Mouse (Mus musculus) hindbrain, embryonic 11.5 days (tissue): ENCODE data around the gene Lhx1. TPM values are rescaled to one million over a fixed set of nuclear protein-coding genes. Genes with fewer than 3 reads are reported as not detected.
A peak's percentile ranks its signal among the peaks of the same experiment; 100 is the strongest.

Source experiments
- ATAC-seq: fragments of 200-750 bp; cut with Nextera tagmentation; 2 replicates; pipeline ENCODE4 v1.8.0; 2017; ENCODE audit warnings: mild to moderate bottlenecking, moderate TSS enrichment, moderate library complexity; ENCODE audit not compliant: low FRiP score
- DNase-seq: peaks from one replicate; pipeline ENCODE4 v3.0.0-alpha.2; 2015; ENCODE audit warnings: low spot score
- H3K27ac ChIP-seq: fragments of 300-500 bp; sonication (generic); 2 replicates; pipeline ENCODE4 v1.5.1; 2014; ENCODE audit warnings: mild to moderate bottlenecking, low read depth, low read length
- H3K27me3 ChIP-seq: fragments of 300-500 bp; sonication (generic); 2 replicates; pipeline ENCODE4 v1.6.1; 2014; ENCODE audit warnings: mild to moderate bottlenecking, low read length, moderate library complexity, mixed read lengths; ENCODE audit not compliant: control insufficient read depth, insufficient read depth
- H3K36me3 ChIP-seq: fragments of 300-500 bp; sonication (generic); 2 replicates; pipeline ENCODE4 v1.6.1; 2014; ENCODE audit warnings: mild to moderate bottlenecking, low read length, moderate library complexity, mixed read lengths; ENCODE audit not compliant: control insufficient read depth, insufficient read depth
- H3K4me1 ChIP-seq: fragments of 300-500 bp; sonication (generic); replicated peaks from 2 replicates; pipeline ENCODE4 v1.6.1; 2014; ENCODE audit warnings: low read length, mixed read lengths; ENCODE audit not compliant: control insufficient read depth, insufficient read depth
- H3K4me2 ChIP-seq: fragments of 300-500 bp; sonication (generic); replicated peaks from 2 replicates; pipeline ENCODE4 v1.6.1; 2014; ENCODE audit warnings: mild to moderate bottlenecking, low read depth, low read length
- H3K4me3 ChIP-seq: fragments of 300-500 bp; sonication (generic); 2 replicates; pipeline ENCODE4 v1.5.1; 2014; ENCODE audit warnings: low read depth, low read length
- H3K9ac ChIP-seq: fragments of 300-500 bp; sonication (generic); 2 replicates; pipeline ENCODE4 v1.6.1; 2014; ENCODE audit warnings: low read depth, low read length
- H3K9me3 ChIP-seq: fragments of 300-500 bp; sonication (generic); 2 replicates; pipeline ENCODE4 v1.6.1; 2016; ENCODE audit warnings: low read length; ENCODE audit not compliant: control insufficient read depth
- WGBS: fragments of 180-500 bp; shearing (Covaris S2); extraction: QIAGEN DNeasy Blood & Tissue Kit; methylation state at CpG from one replicate; pipeline ENCODE4 v1.1.7; 2014; 5-methylcytosine and 5-hydroxymethylcytosine counted together
- polyA plus RNA-seq: library from polyadenylated mRNA; unstranded; fragments of >200 nt; fragmentation: Nextera tagmentation; extraction: Ambion mirVana; gene quantifications from 2 replicates; pipeline ENCODE4 v1.2.1, GENCODE M21; 2014

Lhx1 gene
- polyA plus RNA-seq, 1 experiment from 2014 or later: 57.3 TPM

DNA sequence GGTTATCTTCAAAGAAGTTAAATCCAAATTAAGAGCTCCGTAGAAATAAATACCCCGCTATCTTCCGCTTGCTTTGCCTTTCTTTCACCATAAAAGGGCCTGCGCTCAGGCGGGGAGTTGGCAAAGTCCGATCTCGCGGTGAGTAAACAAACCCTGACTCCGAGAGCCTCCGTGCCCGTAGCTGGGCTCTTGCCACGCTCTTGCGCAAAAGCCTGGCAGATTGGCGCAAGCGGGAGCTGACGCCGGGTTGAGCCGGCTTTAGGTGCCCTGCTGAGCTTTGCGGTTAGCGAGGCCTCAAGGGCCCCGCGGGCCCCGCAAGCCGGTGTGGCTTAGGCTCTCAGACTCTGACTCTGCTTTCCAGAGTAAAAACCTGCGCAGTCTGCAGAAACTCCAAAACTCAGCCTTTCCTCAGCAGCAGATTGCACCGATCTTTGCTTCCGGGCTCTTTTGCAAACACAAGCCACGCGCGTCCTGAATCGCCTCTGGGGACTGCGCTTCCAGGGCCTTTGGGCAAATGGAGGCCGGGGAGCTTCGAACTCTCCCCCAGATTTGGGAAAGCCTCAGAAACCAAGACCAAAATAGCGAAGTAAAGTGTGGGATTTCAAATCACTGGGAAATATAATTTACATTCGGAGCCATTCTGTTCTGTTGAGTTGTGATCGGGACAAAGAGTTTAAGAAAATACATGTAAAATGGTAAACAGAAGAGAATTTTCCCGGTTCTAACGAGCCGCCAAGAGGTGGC, 2.6 kb downstream of the Lhx1 start:
- Histone ChIP-seq H3K9ac (peak overlapping the region; percentile 76), H3K4me1 (no peaks in the 10 kb centered on the region; the same call in 1 of the 2 replicates), H3K9me3 (no peaks in the 10 kb centered on the region), H3K4me3 (peak overlapping the region; percentile 48), H3K4me2 (peak overlapping the region; percentile 19; the same call in 1 of the 2 replicates), H3K27me3 (peaks cover 74% of the 10 kb centered on the region), H3K36me3 (no peaks in the 10 kb centered on the region), H3K27ac (peak overlapping the region; percentile 72; the same call in 1 of the 2 replicates)
- DNase-seq (peak; percentile 65), ATAC-seq (no peak)
- WGBS: under 1% methylated on average over 40 of the region's 40 CpGs

DNA sequence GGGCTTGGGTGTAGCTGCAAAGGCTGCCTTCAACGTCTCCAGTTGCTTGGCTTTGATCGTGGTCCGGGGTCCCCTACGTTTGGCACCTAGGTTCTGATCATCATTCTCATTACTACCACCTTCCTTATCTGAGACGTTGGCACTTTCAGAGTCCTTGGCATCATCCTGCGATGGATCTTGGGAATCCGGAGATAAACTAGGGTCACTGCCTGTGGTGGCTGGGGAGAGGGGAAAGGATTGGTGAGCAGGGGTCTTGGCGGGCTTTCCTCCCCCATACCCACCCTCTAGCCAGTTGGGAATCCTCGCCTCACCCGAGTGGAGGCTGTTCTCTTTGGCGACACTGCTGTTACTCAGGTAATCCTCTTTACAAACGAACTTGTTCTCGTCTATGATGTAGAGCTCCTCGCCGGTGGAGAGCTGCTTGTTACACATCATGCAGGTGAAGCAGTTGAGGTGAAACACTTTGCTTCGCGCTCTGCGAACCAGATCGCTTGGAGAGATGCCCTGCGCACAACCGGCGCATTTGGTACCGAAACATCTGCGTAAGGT, 3.5 kb downstream of the Lhx1 start:
- Histone ChIP-seq H3K9me3 (no peaks in the 10 kb centered on the region), H3K27ac (no peak overlapping the region), H3K4me2 (peak overlapping the region; percentile 45; the same call in 1 of the 2 replicates), H3K27me3 (peaks cover 73% of the 10 kb centered on the region), H3K4me1 (no peaks in the 10 kb centered on the region; the same call in 1 of the 2 replicates), H3K36me3 (no peaks in the 10 kb centered on the region), H3K4me3 (peak overlapping the region; percentile 48), H3K9ac (peak overlapping the region; percentile 76)
- ATAC-seq (no peak), DNase-seq (peak; percentile 51)
- 7% methylated on average over 24 of the region's 24 CpGs for WGBS

DNA sequence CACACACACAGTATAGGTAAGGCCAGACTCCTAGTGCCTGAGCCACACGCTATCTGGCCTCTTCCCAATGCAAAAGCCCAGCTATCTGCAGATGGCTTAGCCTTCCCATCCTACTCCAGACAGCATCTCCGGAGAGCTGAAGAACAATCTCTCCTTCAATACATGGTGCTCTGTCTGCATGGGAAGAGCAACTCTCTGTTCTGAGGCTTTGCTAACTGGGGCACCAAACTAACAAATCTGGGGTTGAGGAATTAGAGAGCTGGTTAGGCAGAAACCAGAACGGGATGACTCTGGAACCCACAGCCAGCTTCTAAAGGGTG, 4.3 kb downstream of the Lhx1 start:
- peaks cover 78% of the 10 kb centered on the region for H3K27me3 ChIP-seq
- WGBS: 16% methylated on average over 3 of the region's 3 CpGs
- no peak for ATAC-seq
- no peaks in the 10 kb centered on the region for H3K36me3 ChIP-seq
- H3K4me2 ChIP-seq: peak overlapping the region; percentile 45
- H3K4me3 ChIP-seq: peak overlapping the region; percentile 48
- H3K9ac ChIP-seq: peak overlapping the region; percentile 76
- no peaks in the 10 kb centered on the region; the same call in 1 of the 2 replicates for H3K4me1 ChIP-seq
- H3K27ac ChIP-seq: no peak overlapping the region
- H3K9me3 ChIP-seq: no peaks in the 10 kb centered on the region
- DNase-seq: peak; percentile 48

DNA sequence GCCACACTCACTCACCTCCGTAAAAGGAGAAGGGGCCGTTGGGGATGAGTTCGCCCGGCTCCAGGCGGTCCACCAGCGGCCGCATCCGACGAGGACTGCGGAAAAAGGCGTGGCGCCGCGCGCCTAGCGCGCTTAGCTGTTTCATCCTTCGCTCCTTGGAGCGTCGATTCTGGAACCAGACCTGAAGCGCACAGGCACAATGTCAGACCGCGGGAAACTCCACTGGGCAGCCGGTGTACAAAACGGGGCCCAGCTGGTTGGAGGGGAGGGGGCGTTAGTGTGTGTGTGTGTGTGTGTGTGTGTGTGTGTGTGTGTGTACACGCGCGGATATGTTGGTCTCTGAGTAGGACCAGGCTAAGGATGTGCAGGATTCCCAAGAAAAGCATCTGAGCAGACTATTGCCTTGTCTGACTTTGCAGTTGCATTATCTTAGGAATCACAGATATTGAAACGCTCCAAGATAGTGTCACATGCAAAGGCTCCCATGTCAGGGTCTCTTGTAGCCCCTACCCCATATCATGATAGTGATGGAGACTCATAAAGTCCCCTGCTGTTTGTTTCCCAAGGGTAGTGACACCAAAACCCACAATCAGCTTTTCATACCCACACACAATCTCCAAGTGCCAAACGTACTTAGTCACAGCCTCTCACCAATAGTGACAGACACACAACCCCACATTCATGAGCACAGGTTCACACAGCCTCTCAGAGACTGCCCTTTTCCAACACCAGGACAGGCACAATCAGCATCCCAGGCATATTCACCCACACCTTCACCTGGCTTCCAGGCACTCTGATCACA, 4.9 kb downstream of the Lhx1 start:
- H3K27ac ChIP-seq: 0 out of 2 replicates have a peak overlapping the region, but pooled peaks have one; percentile 18
- DNase-seq (peak; percentile 46), ATAC-seq (no peak)
- no peaks in the 10 kb centered on the region for H3K36me3 ChIP-seq
- peak overlapping the region; percentile 48 for H3K4me3 ChIP-seq
- peak overlapping the region; percentile 76 for H3K9ac ChIP-seq
- no peaks in the 10 kb centered on the region; the same call in 1 of the 2 replicates for H3K4me1 ChIP-seq
- WGBS: 3% methylated on average over 31 of the region's 31 CpGs
- H3K27me3 ChIP-seq: peaks cover 82% of the 10 kb centered on the region
- H3K9me3 ChIP-seq: no peaks in the 10 kb centered on the region
- peak overlapping the region; percentile 45 for H3K4me2 ChIP-seq

DNA sequence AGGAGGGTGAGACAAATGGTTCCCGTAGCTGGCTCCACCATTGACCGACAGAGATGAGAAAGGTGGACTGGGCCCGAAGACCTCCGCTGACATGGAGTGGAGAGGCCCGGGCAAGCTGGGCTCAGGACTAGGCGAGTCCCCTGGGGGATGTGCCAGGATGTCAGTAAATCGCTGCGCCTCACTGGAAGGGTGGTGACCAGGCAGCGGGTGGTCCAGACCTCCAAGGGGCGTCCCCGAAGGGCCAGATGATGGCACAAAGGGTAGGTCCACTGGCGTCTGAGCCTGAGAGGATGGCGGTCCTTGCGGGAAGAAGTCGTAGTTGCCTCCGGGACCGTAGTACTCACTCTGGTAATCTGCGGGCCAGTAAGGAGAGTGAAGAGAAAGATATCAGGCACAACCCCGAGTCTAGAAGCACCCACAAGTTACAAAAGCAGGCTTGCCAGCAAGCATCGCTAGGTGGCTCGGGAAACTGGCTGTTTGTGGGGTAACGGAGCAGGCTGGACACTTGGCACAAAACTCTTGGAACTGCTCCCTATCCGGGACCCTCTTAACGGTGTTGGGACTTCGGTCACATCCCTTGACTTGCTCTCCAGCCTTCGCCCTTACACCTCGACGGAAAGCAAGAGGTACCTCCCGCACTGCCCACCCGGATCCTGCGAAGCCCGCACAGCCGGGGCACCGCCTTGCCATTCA, 5.6 kb downstream of the Lhx1 start:
- WGBS: 6% methylated on average over 29 of the region's 34 CpGs
- Histone ChIP-seq H3K27ac (0 out of 2 replicates have a peak overlapping the region, but pooled peaks have one; percentile 18), H3K9me3 (no peaks in the 10 kb centered on the region), H3K36me3 (no peaks in the 10 kb centered on the region), H3K9ac (peak overlapping the region; percentile 76), H3K4me3 (peak overlapping the region; percentile 48), H3K4me1 (no peaks in the 10 kb centered on the region; the same call in 1 of the 2 replicates), H3K4me2 (peak overlapping the region; percentile 45), H3K27me3 (peaks cover 82% of the 10 kb centered on the region)
- DNase-seq (peak; percentile 59), ATAC-seq (no peak)

DNA sequence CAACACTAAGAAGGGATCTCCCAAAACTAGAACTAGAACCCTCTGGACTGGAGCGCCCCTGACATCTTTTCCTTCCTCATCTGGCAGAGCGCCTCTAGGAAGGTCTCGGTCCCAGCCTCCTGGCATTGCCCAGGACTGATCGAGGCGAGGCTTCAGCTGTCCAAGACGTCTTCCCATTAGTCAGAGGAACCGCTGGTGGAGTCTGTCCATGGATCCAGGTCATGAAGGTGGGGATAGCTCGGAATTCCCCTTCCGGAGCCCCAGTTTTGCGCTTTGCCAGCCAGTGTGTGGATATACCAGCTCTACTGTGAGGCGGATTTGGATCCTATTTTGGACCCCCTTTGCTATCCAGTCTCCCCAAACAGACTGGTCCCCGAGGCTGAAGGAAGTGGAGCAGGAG, 6.3 kb downstream of the Lhx1 start:
- H3K4me2 ChIP-seq: peak overlapping the region; percentile 45
- no peak overlapping the region for H3K27ac ChIP-seq
- no peaks in the 10 kb centered on the region for H3K9me3 ChIP-seq
- no peaks in the 10 kb centered on the region; the same call in 1 of the 2 replicates for H3K4me1 ChIP-seq
- 14% methylated on average over 12 of the region's 12 CpGs for WGBS
- H3K4me3 ChIP-seq: peak overlapping the region; percentile 48
- peak overlapping the region; percentile 3; the same call in 1 of the 2 replicates for H3K9ac ChIP-seq
- H3K36me3 ChIP-seq: no peaks in the 10 kb centered on the region
- no peak for ATAC-seq
- peak; percentile 51 for DNase-seq
- H3K27me3 ChIP-seq: peaks cover 79% of the 10 kb centered on the region

DNA sequence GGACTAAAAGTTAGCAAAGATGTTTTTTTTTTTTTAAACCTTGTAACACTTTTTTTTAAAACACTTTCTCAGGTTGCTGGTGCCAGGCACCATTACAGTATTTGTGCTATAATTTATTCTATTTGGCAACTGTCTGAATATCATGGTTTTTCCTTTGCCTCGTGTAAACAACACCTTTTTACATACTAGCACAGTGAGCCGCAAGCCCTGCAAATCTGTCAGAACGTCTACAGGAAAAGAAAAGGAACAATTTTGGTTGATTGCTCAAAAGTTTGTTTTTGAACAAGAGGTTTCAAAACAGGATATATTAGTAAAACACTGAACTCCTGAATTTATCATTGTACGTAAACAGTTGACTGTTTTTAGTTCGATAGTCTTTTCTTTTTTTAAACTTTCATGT, 7.1 kb downstream of the Lhx1 start:
- no peak overlapping the region for H3K4me3 ChIP-seq
- DNase-seq: no peak
- H3K9me3 ChIP-seq: no peaks in the 10 kb centered on the region
- no peak overlapping the region for H3K4me2 ChIP-seq
- no peaks in the 10 kb centered on the region for H3K36me3 ChIP-seq
- H3K27ac ChIP-seq: no peak overlapping the region
- 35% methylated on average over 5 of the region's 5 CpGs for WGBS
- H3K27me3 ChIP-seq: peaks cover 74% of the 10 kb centered on the region
- no peak overlapping the region for H3K9ac ChIP-seq
- no peak for ATAC-seq
- H3K4me1 ChIP-seq: no peaks in the 10 kb centered on the region

DNA sequence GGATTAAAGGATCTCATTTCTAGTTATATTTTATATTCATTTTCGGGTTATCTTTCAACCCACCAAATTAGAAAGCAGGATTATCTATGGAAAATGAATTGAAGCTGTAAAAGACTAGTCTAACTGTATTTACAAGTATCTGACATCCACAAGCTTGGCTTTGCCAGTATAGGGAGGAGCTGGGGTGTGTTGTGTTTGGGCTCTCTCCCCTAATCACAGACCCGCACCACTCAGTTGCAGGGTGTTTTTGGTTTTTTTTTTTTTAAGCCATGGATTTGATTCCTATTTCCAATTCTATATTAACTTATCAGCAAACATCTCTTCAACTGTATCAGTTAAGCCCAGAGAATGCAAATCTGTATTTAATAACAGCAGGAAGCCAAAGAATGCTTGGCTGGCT, 7.9 kb downstream of the Lhx1 start:
- H3K9ac ChIP-seq: no peak overlapping the region
- no peak for ATAC-seq
- H3K36me3 ChIP-seq: no peaks in the 10 kb centered on the region
- H3K9me3 ChIP-seq: no peaks in the 10 kb centered on the region
- no peak overlapping the region for H3K4me2 ChIP-seq
- H3K27ac ChIP-seq: no peak overlapping the region
- H3K27me3 ChIP-seq: peaks cover 67% of the 10 kb centered on the region
- 27% methylated on average over 2 of the region's 2 CpGs for WGBS
- H3K4me1 ChIP-seq: no peaks in the 10 kb centered on the region
- H3K4me3 ChIP-seq: no peak overlapping the region
- DNase-seq: no peak
